Mouse (Mus musculus): ENCODE measurements around the gene Myo6.
A peak's percentile ranks its signal among the peaks of the same experiment; 100 is the strongest.
"Not testable (repeated sequence)": the region's sequence is repeated elsewhere in the genome, so short reads cannot be mapped to it uniquely, and the experiment has no call there.

Gene Myo6

DNA sequence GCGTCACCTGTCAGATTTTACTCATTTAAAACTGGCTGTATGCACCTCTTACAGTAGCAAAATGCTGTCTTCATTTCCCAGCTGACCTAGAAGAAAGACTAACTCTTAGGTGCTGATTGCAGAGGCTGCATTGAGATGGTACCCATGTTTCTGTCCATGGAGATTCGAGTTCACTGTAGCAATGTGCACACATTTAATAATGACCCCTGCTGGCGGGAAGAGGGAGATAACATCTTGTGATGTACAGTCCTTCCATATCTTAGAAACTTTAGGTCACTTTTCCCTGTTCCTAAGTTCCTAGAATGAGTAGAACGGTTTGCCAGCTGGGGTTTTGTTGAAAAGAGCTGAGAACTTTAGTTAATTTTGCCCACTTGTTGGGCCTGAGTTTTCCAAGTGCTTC, 138.7 kb downstream of the Myo6 start:
- no peak for DNase-seq (ENCODE audit: low spot score)

DNA sequence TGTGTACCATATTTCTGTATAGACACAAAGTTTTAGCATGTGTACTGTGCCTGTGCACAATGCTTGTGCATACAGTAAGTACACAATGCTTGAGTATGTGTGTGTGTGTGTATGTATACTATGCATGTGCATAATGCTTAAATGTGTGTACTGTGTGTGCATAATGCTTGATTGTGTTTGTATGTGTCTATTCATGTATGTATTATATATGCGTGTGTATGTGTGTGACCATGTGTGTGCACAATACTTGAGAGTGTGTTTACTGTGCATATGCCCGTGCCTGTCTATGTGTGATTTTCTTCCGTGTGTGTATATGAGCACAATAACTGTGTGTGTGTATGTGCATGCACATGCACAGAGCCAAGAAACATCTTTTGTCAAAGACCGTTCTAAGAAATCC, 141.6 kb downstream of the Myo6 start:
- no peak for DNase-seq (ENCODE audit: low spot score)

DNA sequence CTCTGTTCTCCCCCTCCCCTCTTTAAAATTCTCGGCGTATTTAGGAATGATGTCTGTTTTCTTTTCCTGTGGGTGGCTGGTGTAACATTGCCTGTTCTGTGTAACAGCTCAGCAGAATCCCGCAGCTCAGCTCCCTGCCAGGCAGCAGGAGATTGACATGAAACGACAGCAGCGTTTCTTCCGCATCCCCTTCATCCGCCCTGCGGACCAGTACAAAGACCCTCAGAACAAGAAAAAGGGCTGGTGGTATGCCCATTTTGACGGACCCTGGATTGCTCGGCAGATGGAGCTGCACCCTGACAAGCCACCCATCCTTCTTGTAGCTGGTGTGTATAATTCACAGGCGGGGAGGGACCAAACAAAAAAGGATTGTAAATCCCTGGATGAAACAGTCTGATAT, 142.0 kb downstream of the Myo6 start:
- no peak for DNase-seq (ENCODE audit: low spot score)

DNA sequence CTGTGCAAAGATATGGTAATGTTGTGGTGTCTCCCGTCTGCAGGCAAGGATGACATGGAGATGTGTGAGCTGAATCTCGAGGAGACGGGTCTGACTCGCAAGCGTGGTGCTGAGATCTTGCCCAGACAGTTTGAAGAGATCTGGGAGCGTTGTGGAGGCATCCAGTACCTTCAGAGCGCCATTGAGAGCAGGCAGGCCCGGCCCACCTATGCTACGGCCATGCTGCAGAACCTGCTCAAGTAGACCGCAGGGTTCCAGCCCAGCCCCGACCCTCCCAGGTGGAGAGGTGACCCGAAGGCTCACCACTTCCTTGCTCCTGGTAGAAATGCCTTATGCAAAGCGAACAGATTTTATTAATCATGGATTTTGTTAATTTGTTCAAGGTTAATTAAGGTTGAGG, 142.8 kb downstream of the Myo6 start:
- DNase-seq (ENCODE audit: low spot score): no peak

DNA sequence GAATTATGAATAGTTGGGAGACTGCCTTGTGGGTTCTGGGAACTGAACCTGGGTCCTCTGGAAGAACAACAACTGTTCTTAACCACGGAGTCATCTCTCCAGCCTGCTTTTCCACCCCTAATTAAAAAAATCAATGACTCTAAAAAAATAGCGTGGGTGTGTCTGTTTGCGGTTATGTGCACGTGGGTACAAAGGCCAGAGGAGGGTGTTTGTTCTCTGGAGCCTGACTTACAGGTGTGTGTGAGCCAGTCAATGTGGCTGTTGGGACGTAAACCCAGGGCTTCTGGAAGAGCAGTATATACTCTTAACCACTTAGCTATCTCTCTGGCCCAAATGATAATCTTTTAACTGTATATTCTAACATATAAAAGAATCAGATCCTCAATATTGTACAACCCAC, 148.8 kb downstream of the Myo6 start:
- no peak for DNase-seq (ENCODE audit: low spot score)

DNA sequence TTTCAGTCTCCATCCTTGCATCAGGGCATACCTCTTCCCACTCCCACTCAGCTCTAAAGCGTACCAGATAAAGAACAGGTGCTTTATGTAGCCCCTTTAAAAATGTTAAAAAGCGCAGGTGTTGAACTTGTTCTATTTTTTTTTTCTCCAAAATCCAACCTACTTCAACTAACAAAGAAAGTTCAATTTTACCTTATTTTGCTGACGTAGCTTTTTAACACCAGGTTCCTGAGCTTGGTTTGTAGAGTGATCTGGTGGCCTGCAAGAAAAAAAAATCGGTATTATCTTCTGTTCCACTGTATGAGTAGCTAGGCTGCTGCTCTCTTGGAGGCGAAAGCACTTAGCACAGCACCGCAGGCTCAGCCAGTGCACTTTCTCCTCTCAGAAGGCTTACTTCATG, 151.1 kb downstream of the Myo6 start:
- no peak for DNase-seq (ENCODE audit: low spot score)

DNA sequence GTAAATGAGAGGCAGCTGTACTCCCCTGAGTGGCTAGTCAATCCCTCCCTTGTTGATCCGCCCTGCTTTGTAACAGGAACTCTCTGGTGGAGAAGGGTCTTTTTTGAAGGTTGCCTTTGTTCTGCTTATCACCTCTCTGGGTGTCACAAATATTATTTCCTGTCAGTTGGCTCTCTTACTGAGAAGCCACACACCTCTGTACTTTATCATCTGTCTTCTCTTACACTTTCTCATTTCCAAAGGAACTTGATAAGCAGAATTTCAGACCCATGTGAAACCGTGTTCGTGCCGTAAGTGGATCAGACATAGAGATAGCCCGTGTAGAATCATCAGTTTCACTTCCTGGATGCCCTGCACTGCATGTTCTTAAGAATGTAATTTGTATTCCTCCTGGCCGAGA, 153.2 kb downstream of the Myo6 start:
- no peak for DNase-seq (ENCODE audit: low spot score)

DNA sequence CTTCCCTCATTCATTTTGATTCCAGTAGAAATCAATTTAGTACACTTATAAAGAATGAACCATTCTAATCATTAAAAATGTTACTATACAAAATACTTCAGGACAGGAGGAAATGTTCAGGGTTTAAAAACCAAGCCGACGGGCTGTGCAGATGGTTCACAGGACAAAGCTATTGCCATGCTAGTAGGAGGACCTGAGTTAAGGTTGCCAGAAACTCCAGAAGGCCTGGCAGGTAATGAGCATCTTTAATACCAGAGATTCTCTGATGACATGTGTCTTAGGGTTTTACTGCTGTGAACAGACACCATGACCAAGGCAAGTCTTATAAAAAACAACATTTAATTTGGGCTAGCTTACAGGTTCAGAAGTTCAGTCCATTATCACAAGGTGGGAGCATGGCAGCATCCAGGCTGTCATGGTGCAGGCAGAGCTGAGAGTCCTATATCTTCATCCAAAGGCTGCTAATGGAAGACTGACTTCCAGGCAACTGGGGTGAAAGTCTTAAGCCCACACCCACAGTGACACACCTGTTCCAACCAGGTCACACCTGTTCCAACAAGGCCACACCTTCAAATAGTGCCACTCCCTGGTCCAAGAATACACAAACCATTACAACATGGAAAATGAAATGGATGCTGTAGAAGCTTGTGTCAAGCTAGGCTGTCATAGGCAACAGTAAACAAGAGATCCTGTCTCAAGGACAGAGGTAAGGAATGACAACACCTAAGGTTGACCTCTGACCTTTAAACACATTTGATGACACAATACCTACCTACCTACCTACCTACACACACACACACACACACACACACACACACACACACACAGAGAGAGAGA, 156.4 kb downstream of the Myo6 start:
- DNase-seq (ENCODE audit: low spot score): not testable (repeated sequence)

DNA sequence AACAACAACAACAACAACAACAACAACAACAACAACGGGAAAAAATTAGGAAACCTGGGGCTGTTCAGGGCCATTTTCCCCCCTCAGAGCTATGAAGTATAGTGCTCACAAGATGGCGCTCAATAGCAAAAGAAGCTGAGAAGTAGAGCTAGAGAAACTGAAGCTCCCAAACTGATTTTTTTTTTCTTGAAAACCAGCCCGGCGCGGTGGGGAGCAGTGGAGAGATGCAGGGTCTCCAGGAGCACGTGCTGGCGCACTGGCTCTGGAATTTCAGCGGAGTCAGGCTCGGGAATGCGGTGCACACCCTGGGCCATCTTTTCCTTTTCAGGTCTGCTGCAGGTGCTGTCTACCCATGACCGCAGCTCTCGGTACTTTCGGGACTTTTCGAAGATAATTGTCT, 167.3 kb downstream of the Myo6 start:
- DNase-seq (ENCODE audit: low spot score): peak; percentile 24

DNA sequence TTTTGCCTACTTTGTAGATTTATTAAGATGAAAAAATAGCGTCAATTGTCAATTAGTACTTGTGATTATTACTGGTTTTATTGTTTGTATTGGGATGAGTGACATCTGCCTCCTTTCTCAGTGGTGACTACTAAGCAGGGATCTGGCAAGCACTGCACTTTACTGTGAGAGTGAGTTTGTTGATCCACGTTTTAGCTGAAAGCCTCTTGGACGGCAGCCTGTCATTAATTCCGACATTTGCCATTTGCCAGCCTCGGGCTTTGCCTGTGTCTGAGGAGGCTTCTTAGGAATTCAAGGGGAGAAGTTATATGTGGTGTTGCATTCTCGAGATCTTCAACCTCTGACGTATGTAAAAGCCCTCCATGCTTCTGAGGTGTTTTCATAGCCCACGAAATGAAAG, 168.6 kb downstream of the Myo6 start:
- no peak for DNase-seq (ENCODE audit: low spot score)

DNA sequence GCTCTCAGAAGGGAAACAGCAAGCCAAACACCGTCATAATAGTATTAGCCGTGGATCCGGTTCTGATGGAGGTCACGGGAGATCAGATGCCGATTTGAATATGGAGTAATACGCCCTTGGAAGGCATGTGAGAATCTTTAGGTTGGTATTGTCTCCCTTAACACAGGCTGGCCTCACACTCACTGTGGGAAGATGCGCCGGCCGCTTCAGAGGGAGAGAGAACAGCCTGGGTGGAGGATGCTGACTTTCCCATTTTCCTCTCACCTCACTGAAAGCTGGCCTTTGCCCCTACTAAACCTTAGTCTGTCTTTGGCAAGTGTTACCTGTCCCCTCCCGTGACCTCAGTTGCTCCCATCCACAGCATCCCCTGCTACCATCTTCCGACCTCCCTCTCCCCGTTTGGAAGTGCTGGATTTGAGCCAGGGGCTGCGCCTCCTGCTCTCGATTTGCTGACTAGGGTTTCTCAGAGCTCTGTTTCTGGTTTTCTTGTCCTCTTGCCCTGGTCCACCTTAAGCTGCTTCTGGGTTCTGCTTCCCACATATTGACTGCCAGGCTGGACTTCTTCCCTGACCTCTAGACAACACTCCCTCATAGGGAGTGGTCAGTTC, 169.3 kb downstream of the Myo6 start:
- no peak for DNase-seq (ENCODE audit: low spot score)

DNA sequence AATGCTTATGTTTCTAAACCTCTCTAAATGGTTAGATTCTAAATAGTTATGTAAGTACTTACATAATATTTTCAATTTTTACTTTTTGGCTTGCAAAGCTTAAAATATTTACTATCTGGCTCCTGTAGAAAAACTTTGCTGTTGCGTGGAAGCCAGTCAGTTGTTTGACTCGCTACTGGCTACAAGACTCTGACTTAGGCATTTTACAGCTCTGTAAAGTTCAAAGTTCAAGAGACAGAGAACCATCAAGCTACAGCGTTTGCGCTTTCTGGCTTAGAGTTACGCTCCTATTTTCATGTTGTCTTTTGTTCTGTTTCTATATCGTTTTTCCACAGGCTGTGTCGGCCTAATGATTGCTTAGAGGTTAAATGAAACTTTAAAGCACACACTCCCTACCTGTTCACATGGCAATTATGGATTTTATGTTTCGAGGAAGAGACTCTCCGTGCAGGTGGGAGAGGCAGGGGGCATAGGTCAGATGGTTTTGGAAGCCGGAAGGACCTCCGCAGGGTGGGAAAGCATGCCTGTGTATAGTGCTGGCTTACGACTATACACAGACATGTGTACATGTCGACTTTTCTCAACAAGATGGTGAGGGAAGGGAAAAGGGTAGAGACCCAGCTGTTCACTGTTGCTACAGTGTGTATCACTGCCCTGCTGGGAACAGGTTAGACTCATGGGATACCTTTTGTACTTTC, 171.0 kb downstream of the Myo6 start:
- DNase-seq (ENCODE audit: low spot score): no peak

DNA sequence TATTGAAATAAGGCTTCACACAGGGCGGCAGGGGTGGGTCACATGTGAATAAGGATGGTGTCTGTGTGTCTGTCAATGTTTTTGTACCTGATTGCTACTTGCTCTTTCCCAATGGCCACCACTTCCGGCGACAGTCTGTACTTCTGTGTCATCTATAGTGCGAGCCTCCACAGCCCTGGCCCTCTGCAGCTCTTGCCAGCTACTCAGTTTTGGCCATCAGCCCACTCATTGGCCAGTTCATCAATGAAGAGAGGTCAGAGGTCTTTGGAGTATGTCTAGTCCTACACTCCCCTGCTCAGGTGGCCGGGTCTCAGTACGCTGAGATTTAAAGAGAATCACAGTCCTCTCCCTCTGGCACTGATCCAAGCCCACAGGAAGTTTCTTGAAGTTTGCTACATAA, 173.2 kb downstream of the Myo6 start:
- no peak for DNase-seq (ENCODE audit: low spot score)

DNA sequence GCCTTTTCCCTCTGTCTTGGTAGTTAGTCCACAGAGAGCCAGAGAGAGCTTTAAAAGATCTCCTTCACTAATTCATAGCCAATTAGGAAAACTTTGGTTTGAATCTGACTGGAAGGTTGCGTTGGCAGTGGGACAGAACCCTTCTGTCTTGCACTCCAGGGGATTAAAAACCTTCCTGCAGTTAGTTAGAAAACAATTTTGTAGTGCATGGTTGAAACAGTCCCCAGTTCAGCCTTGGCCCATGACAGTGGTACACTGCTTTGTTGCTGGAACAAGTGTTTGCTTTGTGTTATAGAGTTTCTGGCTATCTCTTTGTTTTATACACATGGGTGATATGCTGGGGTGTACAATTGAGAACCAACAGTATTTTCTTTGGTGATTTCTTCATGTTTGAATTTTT, 176.1 kb downstream of the Myo6 start:
- DNase-seq (ENCODE audit: low spot score): no peak

DNA sequence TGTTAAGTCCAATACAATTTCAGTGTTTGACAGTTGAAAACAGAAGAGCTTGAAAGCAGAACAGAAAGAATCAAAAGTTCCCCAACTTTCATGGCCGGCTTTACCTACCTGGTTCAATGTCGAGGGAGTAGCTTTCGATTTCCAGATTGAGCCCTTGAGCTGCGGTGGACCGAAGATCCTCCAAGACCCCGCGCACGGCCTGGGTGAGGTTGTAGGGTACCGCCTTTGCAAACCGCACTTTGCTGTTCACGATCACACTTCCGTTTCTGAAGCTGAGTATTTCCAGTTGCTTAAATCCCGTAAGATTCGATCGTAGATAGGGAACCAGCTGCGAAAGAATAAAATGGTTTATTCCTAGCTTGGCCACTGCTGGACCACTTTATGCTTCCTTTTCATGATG, 176.9 kb downstream of the Myo6 start:
- DNase-seq (ENCODE audit: low spot score): no peak

DNA sequence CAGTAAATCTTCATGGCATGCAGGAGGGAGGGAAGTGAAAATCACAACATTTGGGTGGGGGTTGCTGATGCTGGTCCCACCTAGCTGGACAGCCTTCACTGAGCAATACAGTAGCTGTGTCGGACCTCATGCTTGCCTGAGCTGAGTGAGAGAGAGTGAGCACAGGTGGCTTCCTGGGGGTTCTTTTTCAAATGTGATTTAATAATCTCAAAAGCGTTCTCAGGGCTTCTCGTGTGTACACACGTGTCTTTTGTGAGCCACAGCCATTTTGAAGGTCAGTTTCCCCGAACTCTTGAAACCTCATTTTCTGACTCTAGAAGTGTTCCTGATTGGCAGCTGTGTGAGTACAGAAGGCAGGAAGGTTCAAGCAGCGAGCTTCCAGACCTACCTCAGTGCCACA, 177.7 kb downstream of the Myo6 start:
- DNase-seq (ENCODE audit: low spot score): no peak

DNA sequence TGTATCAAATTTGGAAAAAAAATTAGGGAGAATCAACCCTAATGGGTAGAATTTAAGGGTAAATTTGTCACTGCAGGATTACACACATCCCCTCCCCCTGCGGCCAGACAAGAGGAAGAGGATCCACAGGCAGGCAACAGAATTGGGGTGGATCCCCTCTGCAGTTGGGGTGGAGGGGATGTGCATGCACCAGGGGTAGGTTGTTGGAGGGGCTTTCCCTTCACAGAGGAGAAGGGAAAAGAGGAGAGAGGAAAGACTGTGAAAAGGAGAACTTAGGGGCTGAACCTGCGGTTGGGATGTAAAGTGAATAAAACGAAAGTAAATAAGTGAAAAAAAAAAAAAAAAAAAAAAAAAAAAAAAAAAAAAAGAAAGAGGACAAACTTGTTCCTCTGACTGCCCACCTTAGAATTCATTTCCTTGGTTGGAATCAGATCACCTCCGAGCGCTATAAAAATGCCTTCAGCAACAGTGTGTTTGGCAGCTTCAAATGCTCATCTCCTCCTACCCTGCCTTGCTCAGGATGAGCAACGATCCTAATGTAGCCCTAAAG, 179.7 kb downstream of the Myo6 start:
- DNase-seq (ENCODE audit: low spot score): no peak

DNA sequence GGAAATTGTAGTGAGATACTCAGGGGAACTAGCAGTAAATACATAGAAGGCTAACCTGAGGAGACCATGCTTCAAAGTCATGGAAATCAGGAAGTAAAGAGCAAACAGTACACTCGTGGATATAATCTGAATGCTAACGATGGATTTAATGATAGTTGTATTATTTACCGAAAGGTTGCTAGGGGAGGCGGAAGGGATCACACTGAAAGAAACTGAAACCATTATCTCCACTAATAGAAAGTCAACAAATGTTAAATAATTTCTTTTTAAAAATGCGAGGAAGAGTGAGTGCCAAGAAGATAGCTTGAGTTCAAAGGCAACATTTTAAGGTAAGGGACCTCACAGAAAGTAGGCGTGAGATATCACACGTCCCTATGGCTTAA, 186.5 kb downstream of the Myo6 start:
- no peak for DNase-seq (ENCODE audit: low spot score)

DNA sequence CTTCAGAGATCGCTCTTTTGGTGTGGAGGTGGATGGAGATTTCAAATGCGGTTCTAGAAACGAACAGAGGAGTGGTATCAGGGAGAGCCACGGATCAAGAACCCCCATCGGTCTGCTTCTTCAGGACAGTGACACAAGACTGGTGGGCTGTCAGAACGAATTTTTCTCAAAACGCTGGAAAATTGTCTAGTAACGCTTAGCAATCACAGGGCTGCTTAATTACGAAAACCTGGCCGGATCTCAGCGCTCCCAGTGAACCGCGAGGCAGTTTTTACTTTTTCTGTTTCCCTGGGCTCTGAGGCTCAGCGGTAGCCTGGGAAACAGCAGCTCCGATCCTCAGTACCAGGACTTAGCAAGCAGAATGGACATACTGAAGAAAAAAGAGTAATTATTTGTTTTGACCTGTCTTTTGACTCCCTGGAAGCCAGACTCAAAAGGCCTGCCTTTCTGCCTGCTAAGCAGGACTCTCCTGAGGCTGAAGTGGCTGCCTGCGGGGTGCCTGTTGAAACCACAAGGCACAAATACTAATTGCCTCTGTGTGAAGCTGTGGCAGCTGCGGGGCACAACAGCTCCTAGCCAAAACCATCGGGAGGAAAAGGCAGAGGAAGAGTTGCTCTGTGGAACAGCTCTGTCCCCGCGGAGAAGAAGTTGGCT, 187.0 kb downstream of the Myo6 start:
- no peak for DNase-seq (ENCODE audit: low spot score)

DNA sequence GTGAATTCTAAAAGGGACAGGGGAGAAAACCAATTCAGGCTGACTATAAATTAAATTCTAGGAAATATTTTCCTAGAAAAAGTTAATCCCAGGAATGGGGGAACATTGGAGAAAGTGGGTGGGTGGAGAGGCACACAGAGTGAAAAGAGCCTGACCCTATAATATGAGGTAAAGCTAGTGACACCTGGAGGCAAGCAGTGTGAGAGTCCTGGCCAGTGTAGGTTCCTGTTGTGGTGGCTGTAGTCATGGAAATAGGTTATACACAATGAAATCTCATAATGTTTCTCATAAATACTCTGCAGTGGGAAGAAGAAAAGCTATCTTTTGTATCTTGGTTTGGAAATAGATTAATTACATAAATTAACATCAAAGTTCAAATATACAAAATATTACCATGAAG, 195.2 kb downstream of the Myo6 start:
- no peak for DNase-seq (ENCODE audit: low spot score)

All from adipocyte (in vitro differentiated cells).